Mouse (Mus musculus) ovary, adult 18-20 months (tissue): Measurements from ENCODE around the gene Wdr20rt.
"Not testable (repeated sequence)": the region's sequence is repeated elsewhere in the genome, so short reads cannot be mapped to it uniquely, and the experiment has no call there.

Experiments used
- DNase-seq: peaks from one replicate; pipeline ENCODE4 v3.0.0; 2022; ENCODE audit warnings: low spot score, mixed read lengths

Wdr20rt gene

DNA sequence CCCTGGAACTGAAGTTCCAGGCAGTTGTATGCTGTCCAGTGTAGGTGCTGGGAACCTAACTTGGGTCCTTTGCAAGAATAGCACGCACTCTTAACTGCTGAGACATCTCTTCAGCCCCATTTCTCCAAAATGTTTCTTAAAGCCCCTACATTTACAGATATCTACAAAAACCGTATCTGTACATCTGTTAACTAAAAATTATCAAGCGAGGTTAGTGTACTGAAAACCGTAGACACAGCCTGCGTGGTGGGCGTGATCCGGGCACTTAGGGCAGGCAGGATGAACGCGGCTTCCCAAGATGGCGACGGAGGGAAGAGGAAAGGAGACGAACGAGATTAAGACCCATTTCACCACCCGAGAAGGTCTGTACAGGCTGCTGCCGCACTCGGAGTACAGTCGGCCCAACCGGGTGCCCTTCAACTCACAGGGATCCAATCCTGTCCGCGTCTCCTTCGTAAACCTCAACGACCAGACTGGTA is at the start of gene Wdr20rt:
TSS of gene Wdr20rt (plus strand) at position 51 of the 479 bp plus-strand sequence.
- no peak for DNase-seq

DNA sequence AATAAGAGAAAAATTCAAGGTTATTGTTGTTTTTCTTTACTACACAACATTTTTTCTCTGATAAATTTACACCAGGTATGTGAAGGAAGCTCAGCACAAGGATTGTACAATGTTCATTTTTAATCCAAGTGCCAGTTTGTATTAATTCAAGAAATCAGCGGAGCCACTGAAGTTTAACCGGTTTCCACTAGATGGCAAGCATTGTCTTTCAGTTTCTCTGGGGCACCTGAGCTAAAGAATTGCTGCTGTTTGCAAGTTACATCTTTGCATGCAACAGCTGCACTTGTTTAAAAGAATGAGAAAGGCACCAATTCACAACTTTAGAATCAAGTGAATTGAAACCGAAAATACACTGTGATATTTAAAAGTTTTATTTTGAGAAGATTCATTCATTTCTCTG is 38.0 kb upstream of the Wdr20rt start:
- DNase-seq: no peak

DNA sequence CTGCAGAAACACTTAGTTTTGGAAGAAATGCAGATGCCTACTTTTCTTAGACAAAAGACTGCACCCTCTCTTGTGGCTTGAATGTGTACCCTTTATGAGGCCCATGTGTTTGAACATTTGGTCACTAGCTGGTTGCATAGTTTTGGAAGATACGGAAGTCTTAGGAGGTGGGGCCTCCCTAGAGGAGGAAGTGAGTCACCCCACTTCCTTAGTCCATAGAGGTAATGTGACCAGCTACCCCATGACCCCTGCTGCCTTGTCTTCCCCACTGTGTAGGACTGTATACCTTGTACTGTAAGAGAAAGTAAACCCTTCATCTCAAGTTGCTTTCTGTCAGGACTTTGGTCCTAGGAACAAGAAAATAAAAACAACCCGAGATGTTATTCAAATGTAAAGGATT is 36.1 kb upstream of the Wdr20rt start:
- DNase-seq: no peak

DNA sequence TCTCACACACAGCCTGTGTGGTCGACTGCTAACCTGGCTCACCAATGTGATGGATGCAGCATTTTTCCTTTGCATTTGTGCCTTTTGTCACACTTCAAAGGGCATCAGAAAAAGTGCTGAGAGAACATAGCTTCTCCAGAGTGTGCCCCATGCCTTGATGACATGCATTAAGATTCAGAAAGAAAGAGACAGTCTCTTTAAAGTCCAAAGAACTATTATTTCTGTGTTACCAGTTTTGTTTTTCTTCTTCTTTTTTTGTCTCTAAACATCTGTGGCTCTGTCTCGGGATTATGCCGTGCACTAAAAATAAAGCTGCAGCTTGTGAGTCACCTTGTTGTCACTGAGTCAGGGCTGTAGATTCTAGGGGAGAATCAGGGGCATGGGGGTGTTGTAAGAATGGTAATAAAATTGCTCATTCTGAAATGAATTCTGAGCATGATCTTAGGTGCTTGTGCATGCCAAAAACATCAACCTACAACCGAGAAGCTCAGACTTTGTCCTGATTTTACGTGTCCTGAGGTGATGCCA is 31.2 kb upstream of the Wdr20rt start:
- DNase-seq: no peak

DNA sequence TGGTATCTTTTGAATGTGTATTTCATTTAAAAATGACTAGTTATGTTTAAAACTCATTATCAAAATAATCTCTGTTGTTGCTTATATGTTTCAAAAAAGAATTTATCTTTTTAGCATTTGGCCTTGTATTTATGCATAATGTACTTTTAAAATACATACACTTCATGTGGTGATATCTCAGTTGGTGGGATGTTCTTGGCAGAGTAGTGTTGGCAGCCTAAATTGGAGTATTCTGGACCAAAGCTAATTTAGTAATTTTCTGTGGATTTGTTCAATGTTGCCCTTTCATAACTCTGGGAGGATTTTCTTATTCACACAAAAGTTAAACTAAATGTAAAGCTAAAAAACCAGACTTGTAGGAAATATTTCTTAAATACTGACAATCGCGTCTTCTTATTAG is 23.5 kb upstream of the Wdr20rt start:
- no peak for DNase-seq

DNA sequence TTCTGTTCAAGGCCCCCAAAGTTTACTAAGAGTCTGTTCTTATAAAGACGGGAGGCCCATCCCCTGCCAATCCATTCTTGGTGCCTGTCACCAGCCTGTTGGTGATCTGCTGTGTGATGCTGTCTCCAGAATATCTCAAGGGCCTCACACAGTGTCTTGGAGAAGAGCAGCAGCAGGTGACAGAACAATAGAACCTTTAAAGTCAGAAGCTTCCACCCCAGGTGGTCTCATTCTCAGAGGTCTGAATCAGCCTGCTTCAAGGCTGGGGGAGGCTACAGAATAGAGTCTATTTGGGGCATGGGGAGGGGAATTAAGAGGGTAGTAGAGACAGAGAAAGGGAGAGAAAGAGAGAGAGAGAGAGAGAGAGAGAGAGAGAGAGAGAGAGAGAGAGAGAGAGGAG is 18.9 kb upstream of the Wdr20rt start:
- DNase-seq: no peak

DNA sequence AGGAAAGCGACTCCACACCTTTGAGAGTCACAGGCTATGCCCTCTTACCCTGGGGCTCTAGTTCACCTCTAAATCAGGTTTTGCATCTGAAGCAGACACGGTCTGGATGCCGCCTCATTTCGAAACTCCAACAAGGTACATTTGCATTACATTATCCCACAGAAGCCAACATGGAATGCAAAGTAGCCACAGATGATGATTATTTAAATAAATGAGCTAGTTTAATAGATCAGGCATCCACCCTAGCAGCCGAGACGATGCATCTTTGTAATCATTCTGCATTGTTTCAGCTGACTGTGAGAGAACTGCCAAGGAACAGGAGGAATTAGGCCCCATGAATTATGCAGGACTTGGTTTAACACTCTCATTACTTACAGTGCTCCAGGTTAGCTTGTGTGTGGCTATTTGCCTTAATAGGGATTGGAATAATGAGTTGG is 8.9 kb upstream of the Wdr20rt start:
- no peak for DNase-seq

DNA sequence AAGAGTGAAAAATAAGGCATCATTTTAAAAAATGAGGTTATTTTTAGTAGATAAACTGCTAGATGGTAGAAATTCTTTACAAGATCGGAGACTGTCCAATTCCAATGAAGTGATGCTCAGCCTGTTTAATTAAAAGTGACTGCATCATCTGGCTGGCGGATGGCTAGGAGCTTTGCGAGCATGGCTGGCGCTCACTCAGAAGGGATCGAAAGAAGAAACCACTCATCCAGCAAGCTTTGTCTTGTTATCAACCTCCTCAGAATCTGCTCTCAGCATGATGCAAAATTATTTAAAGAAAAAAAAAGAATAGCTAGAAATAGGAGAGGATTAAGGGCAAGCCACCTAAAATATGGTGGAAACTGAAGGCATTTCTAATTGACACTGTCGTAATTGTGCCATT is 3.3 kb downstream of the Wdr20rt start:
- DNase-seq: no peak

DNA sequence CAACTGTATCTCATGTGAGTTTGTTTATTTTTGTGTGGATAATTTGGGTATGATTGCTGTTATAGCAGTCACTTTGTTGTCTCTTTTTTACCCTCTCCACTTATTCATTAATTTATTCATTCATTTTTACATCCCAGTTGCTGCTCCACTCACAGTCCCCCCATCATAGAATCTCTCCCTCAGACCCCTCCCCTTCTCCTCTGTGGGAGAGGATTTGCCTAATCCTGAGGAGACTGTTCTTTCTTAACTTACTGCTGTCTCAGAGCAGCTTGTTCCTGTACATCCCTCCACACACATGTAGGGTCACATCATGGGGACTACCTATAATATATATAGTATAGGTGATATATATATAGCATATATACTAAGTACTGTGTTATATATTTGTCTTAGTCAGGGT is 3.7 kb downstream of the Wdr20rt start:
- no peak for DNase-seq

DNA sequence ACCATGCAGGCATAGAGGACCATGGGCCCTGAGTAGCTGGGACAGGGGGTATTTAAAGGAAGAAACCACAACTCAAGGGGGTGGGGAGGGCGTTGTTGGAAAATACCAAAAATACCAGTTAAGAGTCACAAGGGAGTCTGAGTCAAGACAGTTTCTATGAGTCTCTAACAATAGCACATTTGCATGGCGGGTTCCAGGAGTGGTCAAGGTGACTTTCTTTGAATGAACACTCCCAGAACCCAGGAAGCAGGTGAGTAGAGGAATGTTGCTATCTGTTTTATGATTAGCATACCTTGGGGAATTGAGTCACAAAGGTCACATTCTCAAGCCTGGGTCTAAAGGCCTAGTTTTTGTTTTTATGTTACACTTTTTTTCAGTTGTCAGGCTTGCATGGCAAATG is 7.5 kb downstream of the Wdr20rt start:
- DNase-seq: not testable (repeated sequence)

DNA sequence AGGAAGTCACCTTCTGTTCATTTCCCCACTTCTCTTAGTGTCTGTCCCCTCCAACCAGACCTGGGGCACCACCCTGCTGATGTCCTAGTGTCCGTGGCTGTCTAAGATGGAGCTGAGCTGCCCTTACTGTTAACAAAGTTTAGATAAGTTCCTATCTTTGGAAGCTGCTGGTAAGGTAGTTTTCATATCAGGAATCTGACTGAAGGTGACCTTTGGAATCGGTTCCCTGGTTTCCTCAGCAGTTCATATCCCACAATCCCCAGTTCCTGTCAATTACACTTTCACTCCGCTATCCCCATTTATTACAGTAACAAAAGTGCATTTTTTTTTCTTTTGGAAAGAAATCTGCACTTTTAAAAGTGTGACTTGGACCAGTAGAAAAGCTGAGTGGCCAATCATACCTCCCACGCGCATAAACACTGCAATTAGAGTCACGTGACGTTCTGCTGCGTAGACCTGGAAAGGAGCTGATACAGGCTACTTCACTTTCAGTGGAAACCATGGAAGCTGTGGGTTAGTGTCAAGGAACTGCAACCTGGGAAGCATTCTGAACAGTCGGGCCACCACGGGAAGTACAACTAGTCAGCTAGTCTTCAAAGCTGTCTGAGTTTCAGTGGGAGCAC is 24.9 kb downstream of the Wdr20rt start:
- DNase-seq: no peak

DNA sequence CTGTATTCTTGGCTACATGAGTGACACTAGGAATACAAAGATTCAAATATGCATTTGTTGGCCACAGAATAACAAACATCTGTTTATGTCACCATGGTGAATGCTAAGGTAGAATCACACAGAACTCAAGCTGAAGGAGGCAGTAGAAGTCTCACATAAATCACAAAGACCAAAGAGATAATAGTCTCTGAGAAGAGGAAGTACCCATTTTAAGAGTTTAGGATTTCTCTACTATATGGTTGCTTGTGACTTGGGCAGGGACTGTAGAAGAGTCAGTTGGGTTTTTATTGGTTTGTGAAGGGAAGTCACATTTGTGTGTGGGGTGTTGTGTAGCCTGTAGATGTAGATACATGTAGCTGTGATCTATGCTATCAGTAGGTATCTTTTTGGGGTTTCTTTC is 31.6 kb downstream of the Wdr20rt start:
- DNase-seq: no peak

DNA sequence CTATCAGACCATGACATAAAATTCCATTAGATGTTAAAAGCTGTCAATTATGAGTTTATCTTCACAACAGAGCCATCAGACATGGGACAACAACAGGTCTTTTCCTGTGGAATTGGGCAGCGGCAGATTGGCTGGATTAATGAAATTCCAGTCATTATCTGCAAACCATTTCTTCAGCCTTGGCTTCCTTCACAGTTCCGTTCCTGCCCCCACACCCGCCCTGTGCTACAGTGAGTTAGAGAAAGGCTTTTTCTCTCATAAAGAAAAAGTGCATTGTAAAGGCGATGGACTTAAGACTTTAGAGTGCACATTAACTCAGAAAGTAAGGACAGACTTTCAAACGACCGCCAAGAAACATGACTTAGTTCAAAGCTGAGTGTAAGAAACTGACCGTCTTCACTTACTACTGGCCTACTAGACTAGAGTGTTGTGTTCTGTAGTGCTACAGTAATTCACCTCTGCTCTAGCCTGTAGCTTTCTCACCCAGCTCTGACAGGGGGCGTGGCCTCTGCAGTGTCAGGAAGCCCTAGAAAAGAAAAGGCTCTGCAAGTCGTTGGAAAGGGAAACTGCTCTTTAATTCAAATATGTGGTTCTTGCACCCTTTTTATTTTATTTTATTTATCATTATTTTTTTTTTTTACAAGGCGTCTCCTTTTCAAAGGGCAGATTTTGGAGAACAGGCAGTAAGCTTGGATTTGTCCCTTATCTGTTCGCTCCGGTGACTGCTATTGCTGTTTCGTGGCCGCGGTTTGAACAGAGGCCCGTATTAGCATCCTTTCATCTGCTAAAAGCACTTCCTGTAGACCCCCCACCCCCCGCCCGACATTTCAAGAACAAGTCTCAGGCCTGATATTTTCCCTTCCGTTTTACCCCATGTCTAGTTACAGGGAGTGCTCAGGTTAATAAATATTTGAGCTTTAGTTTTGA is 33.2 kb downstream of the Wdr20rt start:
- DNase-seq: no peak

DNA sequence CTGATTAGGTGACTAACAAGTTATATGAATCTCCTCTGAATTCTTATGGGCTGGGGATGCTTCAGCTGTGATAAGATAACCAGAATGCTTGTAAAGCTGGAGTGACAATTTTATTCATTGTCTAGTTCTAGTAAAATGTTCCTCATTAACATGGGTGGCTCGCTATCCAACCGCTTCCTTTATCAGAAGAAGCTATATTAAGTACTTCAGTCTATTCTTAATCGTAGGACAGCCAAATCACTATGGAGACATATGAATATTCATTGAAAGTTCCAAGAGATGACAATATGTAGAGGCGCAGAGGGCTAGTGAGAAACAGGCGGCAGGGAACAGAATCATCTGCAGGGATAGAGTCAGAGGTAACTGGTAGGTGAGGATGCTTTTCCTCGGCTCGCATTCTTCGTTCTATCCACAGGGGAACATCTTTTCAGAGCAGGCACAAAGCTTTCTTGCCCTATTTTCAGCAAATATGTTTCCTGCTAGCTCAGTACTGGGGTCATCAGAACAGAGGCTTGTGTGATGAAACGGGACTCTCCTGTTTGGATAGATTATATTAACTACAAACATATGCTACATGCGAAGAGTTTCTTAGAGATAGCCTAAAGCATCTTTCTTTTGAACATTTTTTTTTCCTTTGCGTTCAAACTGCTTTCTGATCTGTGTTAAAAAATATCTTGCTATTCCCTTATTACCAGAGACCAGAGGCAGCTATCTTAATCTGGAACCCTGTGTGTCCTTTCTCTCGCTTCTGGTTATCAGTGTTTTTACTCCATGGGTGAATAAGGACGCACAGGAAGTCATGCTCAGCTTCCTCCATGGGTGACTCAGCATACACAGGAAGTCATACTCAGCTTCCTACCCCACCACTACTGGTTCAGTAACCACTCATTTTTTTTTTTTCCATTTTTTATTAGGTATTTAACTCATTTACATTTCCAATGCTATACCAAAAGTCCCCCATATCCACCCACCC is 34.1 kb downstream of the Wdr20rt start:
- DNase-seq: no peak

DNA sequence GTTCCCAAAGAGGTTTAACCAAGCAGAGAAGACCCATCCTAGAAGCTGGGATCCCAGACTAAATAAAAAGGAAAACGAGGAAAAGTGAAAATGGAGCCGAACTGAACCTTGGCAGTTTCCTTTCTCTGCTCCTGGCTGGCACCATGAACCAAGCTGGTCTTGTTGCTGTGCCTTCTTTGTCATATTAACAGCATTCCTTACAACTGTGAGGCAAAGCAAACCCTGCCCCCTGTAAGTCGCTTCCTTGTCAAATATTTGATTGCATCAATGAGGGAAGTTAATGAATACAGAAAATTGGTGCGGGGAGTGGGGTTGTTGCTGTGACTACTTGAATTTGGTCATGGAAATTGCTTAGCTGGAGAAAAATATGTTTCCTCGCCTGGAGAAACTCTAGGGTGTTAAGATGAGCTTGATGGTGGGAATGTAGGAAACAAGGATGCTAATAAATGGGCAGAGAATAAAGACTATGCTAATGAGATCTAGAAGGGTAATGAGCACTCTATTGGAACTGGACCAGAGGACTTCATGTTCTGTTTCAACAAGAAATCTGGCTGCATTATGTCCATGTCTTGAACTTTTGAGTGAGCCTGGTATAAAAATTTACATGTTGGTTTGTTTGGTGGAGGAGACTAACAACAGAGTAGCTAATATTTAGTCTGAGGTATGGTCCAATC is 43.1 kb downstream of the Wdr20rt start:
- no peak for DNase-seq

DNA sequence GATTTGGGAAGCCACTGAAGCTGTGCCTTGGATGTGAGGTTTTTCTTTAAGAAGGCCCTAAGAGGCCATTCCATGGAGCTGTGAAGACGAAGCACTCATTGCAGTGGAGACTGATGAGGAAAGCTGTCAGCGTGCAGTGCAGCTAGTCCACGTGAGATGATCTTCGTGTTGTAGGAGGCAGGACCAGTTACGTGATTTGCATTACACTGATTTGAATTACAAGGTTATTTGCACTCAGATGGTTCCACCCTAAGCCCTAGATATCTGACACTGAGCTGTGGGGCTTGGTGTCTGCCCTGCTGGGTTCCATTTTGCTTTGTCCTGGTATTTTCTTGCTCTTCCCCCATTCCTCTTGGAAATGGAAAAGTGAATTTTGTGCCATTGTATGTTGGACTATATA is 44.1 kb downstream of the Wdr20rt start:
- DNase-seq: no peak

DNA sequence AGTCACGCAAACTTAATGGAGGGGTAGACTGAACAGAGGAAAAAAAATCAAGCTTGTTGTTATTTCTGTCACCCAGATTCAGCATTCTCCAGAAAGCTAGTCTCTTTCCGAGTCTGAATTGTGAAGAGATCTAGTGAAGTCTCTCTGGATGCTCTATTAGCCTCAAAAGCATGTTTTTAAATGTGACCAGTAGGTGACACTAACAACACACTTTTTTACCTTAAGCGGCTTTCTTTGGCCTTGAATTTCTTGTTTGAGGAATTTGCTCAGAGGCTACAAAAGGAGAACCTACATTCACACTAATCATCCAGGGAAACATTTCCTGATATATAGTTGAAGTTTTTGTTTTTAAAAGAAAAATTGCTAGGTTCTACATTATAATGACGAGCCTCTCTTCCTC is 48.5 kb downstream of the Wdr20rt start:
- DNase-seq: no peak
